Mouse (Mus musculus) heart, postnatal 0 days (tissue): ENCODE results near the gene Gjb5.

ENCODE experiments used
- CTCF ChIP-seq: IDR thresholded peaks from 2 replicates; pipeline ENCODE4 v1.5.1; 2016; ENCODE audit warnings: antibody characterized with exemption, control low read depth, low read depth
- EP300 ChIP-seq: IDR thresholded peaks from 2 replicates; pipeline ENCODE4 v1.6.1; 2016; ENCODE audit warnings: antibody characterized with exemption, low read depth

- TF ChIP-seq CTCF (no peak), EP300 (no peak)
These were observed 13.0 kb downstream of the Gjb5 start for GRCm38 (mm10) chr4:127345000-127345399.
